Mouse (Mus musculus): ENCODE data around the gene Slc9b1.

GRCm38 (mm10) chr3:135395085-135395484 lies 47.3 kb downstream of the Slc9b1 start:
- TF ChIP-seq GATA1 (IDR thresholded peaks at IDR 0.05; ENCODE audit: borderline replicate concordance, low read length) (no peak), CTCF (IDR thresholded peaks at IDR 0.05; ENCODE audit: low read depth, low read length) (no peak), POLR2AphosphoS5 (IDR thresholded peaks at IDR 0.05; ENCODE audit: insufficient replicate concordance, low read depth, low read length) (no peak)

Data from G1E (cell line).